Mouse (Mus musculus): ENCODE measurements around the gene Alyref2. TPM values are rescaled to one million over a fixed set of nuclear protein-coding genes. Genes with fewer than 3 reads are reported as not detected.
"Not testable (repeated sequence)": the region's sequence is repeated elsewhere in the genome, so short reads cannot be mapped to it uniquely, and the experiment has no call there.

Gene Alyref2
- polyA plus RNA-seq, 1 experiment from 2014 or later, result 21.0 TPM

- H3K27ac ChIP-seq; H3K27me3 ChIP-seq; H3K36me3 ChIP-seq; H3K4me3 ChIP-seq; H3K4me2 ChIP-seq (replicated peaks); H3K9ac ChIP-seq; ATAC-seq (ENCODE audit: low FRiP score); H3K4me1 ChIP-seq; H3K9me3 ChIP-seq (replicated peaks): not testable (repeated sequence)
- 94% methylated on average over 8 of the region's 8 CpGs for WGBS
Observed at GRCm38 (mm10) chr1:171471941-171472340, 31.3 kb upstream of the Alyref2 start.

- Histone ChIP-seq H3K4me3 (no peak overlapping the region), H3K27me3 (no peaks in the 10 kb centered on the region), H3K4me1 (no peaks in the 10 kb centered on the region), H3K9ac (no peak overlapping the region), H3K4me2 (replicated peaks) (no peak overlapping the region), H3K36me3 (no peaks in the 10 kb centered on the region), H3K9me3 (replicated peaks) (no peaks in the 10 kb centered on the region), H3K27ac (no peak overlapping the region)
- WGBS, result 77% methylated on average over 4 of the region's 4 CpGs
- no peak for ATAC-seq (ENCODE audit: low FRiP score)
Observed at GRCm38 (mm10) chr1:171473506-171473905, 29.8 kb upstream of the Alyref2 start.

- Histone ChIP-seq H3K36me3 (no peaks in the 10 kb centered on the region), H3K9ac (no peak overlapping the region), H3K9me3 (replicated peaks) (no peaks in the 10 kb centered on the region), H3K4me3 (no peak overlapping the region), H3K27ac (no peak overlapping the region), H3K27me3 (no peaks in the 10 kb centered on the region), H3K4me1 (no peaks in the 10 kb centered on the region), H3K4me2 (replicated peaks) (no peak overlapping the region)
- 80% methylated on average over 9 of the region's 9 CpGs for WGBS
- ATAC-seq (ENCODE audit: low FRiP score), result no peak
Observed at GRCm38 (mm10) chr1:171473920-171474640, 29.2 kb upstream of the Alyref2 start.

GRCm38 (mm10) chr1:171477123-171477522 lies 26.2 kb upstream of the Alyref2 start:
- no peak for ATAC-seq (ENCODE audit: low FRiP score)

GRCm38 (mm10) chr1:171477758-171478545 lies 25.3 kb upstream of the Alyref2 start:
- Histone ChIP-seq H3K27ac (no peak overlapping the region), H3K9ac (no peak overlapping the region), H3K4me1 (no peaks in the 10 kb centered on the region), H3K4me2 (replicated peaks) (peak overlapping the region; percentile 44), H3K27me3 (no peaks in the 10 kb centered on the region), H3K9me3 (replicated peaks) (peaks cover 7% of the 10 kb centered on the region; the same call in 1 of the 2 replicates), H3K36me3 (no peaks in the 10 kb centered on the region), H3K4me3 (peak overlapping the region; percentile 26)
- 69% methylated on average over 27 of the region's 27 CpGs for WGBS
- ATAC-seq (ENCODE audit: low FRiP score), result no peak

More at GRCm38 (mm10) chr1:171477123-171477522, 26.2 kb upstream of the Alyref2 start:
- Histone ChIP-seq H3K4me2 (replicated peaks) (no peak overlapping the region), H3K9me3 (replicated peaks) (peaks cover 4% of the 10 kb centered on the region; the same call in 1 of the 2 replicates), H3K4me3 (no peak overlapping the region), H3K27me3 (no peaks in the 10 kb centered on the region), H3K27ac (no peak overlapping the region), H3K9ac (no peak overlapping the region), H3K36me3 (no peaks in the 10 kb centered on the region), H3K4me1 (no peaks in the 10 kb centered on the region)
- 76% methylated on average over 8 of the region's 8 CpGs for WGBS

GRCm38 (mm10) chr1:171478968-171479367 lies 24.3 kb upstream of the Alyref2 start:
- WGBS, result 56% methylated on average over 2 of the region's 2 CpGs
- Histone ChIP-seq H3K27ac (no peak overlapping the region), H3K4me2 (replicated peaks) (no peak overlapping the region), H3K36me3 (no peaks in the 10 kb centered on the region), H3K27me3 (no peaks in the 10 kb centered on the region), H3K9me3 (replicated peaks) (peaks cover 14% of the 10 kb centered on the region; the same call in 1 of the 2 replicates), H3K4me3 (no peak overlapping the region), H3K4me1 (no peaks in the 10 kb centered on the region), H3K9ac (no peak overlapping the region)
- ATAC-seq (ENCODE audit: low FRiP score), result no peak

- ATAC-seq (ENCODE audit: low FRiP score), result no peak
- Histone ChIP-seq H3K27ac (no peak overlapping the region), H3K9ac (no peak overlapping the region), H3K4me1 (no peaks in the 10 kb centered on the region), H3K36me3 (no peaks in the 10 kb centered on the region), H3K9me3 (replicated peaks) (peaks cover 12% of the 10 kb centered on the region; the same call in 1 of the 2 replicates), H3K4me2 (replicated peaks) (no peak overlapping the region), H3K27me3 (no peaks in the 10 kb centered on the region), H3K4me3 (no peak overlapping the region)
- 91% methylated on average over 13 of the region's 13 CpGs for WGBS
Observed at GRCm38 (mm10) chr1:171494241-171494640, 9.0 kb upstream of the Alyref2 start.

- H3K9ac ChIP-seq, result no peak overlapping the region
- H3K36me3 ChIP-seq, result no peaks in the 10 kb centered on the region
- H3K4me1 ChIP-seq, result no peaks in the 10 kb centered on the region
- H3K4me2 ChIP-seq (replicated peaks), result no peak overlapping the region
- H3K4me3 ChIP-seq, result no peak overlapping the region
- peaks cover 5% of the 10 kb centered on the region; the same call in 1 of the 2 replicates for H3K9me3 ChIP-seq (replicated peaks)
- H3K27me3 ChIP-seq, result no peaks in the 10 kb centered on the region
- no peak for ATAC-seq (ENCODE audit: low FRiP score)
- WGBS, result 93% methylated on average over 6 of the region's 6 CpGs
- H3K27ac ChIP-seq, result no peak overlapping the region
Observed at GRCm38 (mm10) chr1:171495371-171495770, 7.9 kb upstream of the Alyref2 start.

GRCm38 (mm10) chr1:171499856-171500255 lies 3.4 kb upstream of the Alyref2 start:
- no peak for ATAC-seq (ENCODE audit: low FRiP score)
- 74% methylated on average over 5 of the region's 5 CpGs for WGBS
- Histone ChIP-seq H3K9me3 (replicated peaks) (no peaks in the 10 kb centered on the region), H3K27ac (no peak overlapping the region), H3K36me3 (no peaks in the 10 kb centered on the region), H3K9ac (no peak overlapping the region), H3K4me1 (peaks cover 11% of the 10 kb centered on the region), H3K4me2 (replicated peaks) (no peak overlapping the region), H3K27me3 (no peaks in the 10 kb centered on the region), H3K4me3 (no peak overlapping the region)

- no peaks in the 10 kb centered on the region for H3K36me3 ChIP-seq
- no peak overlapping the region for H3K9ac ChIP-seq
- ATAC-seq (ENCODE audit: low FRiP score), result no peak
- 66% methylated on average over 6 of the region's 6 CpGs for WGBS
- H3K4me1 ChIP-seq, result peaks cover 11% of the 10 kb centered on the region
- H3K4me3 ChIP-seq, result no peak overlapping the region
- 0 out of 2 replicates have a peak overlapping the region, but pooled peaks have one; percentile 41 for H3K4me2 ChIP-seq (replicated peaks)
- H3K27ac ChIP-seq, result no peak overlapping the region
- no peaks in the 10 kb centered on the region for H3K27me3 ChIP-seq
- 0 out of 2 replicates have a peak, but pooled peaks cover 3% of the 10 kb centered on the region for H3K9me3 ChIP-seq (replicated peaks)
Observed at GRCm38 (mm10) chr1:171501016-171501610, 2.2 kb upstream of the Alyref2 start.

- Histone ChIP-seq H3K4me1 (peaks cover 11% of the 10 kb centered on the region), H3K4me2 (replicated peaks) (peak overlapping the region; percentile 41), H3K4me3 (peak overlapping the region; percentile 10; the same call in 1 of the 2 replicates), H3K9me3 (replicated peaks) (0 out of 2 replicates have a peak, but pooled peaks cover 3% of the 10 kb centered on the region), H3K9ac (peak overlapping the region; percentile 39; the same call in 1 of the 2 replicates), H3K36me3 (no peaks in the 10 kb centered on the region), H3K27ac (peak overlapping the region; percentile 77), H3K27me3 (no peaks in the 10 kb centered on the region)
- WGBS, result 4% methylated on average over 5 of the region's 5 CpGs
- no peak for ATAC-seq (ENCODE audit: low FRiP score)
Observed at GRCm38 (mm10) chr1:171501636-171502080, 1.6 kb upstream of the Alyref2 start.

All from hindbrain, embryonic 12.5 days (tissue).